Mouse (Mus musculus) kidney, adult 2 months (tissue): ENCODE data around the gene Kifc3. TPM values are rescaled to one million over a fixed set of nuclear protein-coding genes. Genes with fewer than 3 reads are reported as not detected.

Experiments used
- DNase-seq: peaks from one replicate; pipeline ENCODE4 v3.0.0; 2021
- H3K27ac ChIP-seq: fragments of 200-500 bp; 2 replicates; pipeline ENCODE4 v1.5.1; 2012; ENCODE audit warnings: low read depth, low read length, control low read depth, inconsistent platforms; ENCODE audit not compliant: insufficient read depth
- H3K27me3 ChIP-seq: fragments of 200-500 bp; replicated peaks from 2 replicates; pipeline ENCODE4 v1.6.1; 2012; ENCODE audit warnings: mild to moderate bottlenecking, moderate library complexity, low read length, inconsistent platforms; ENCODE audit not compliant: control insufficient read depth, insufficient read depth
- H3K36me3 ChIP-seq: fragments of 200-500 bp; 2 replicates; pipeline ENCODE4 v1.6.1; 2012; ENCODE audit warnings: mild to moderate bottlenecking, moderate library complexity, low read length, inconsistent platforms; ENCODE audit not compliant: control insufficient read depth, insufficient read depth
- H3K4me1 ChIP-seq: fragments of 200-500 bp; 2 replicates; pipeline ENCODE4 v1.6.1; 2011; ENCODE audit warnings: low read length; ENCODE audit not compliant: control insufficient read depth, insufficient read depth
- H3K4me3 ChIP-seq: fragments of 200-500 bp; 2 replicates; pipeline ENCODE4 v1.5.1; 2011; ENCODE audit warnings: mild to moderate bottlenecking, low read depth, low read length, control low read depth; ENCODE audit not compliant: insufficient read depth
- CTCF ChIP-seq: fragments of 200-500 bp; conservative IDR thresholded peaks from 2 replicates; pipeline ENCODE4 v1.5.1; 2011; ENCODE audit warnings: low read depth, mild to moderate bottlenecking, control low read depth, low read length, moderate library complexity, mixed read lengths; ENCODE audit not compliant: insufficient read depth, insufficient read length
- POLR2A ChIP-seq: fragments of 200-500 bp; IDR thresholded peaks from one replicate; pipeline ENCODE4 v1.6.1; 2011; ENCODE audit warnings: low read depth, low read length, control low read depth
- WGBS: fragments of 180-500 bp; shearing (Covaris S2); methylation state at CpG from one replicate; pipeline ENCODE4 v1.1.7; 2018; 5-methylcytosine and 5-hydroxymethylcytosine counted together
- polyA plus RNA-seq: library from polyadenylated mRNA; depleted of rRNA; stranded (reverse); fragments of >200 nt; gene quantifications from 2 replicates; pipeline ENCODE4 v1.2.3, GENCODE M21; 2012

Gene Kifc3
- polyA plus RNA-seq, 1 experiment, result 92.3 TPM

GRCm38 (mm10) chr8:95146044-95146745, 56.4 kb downstream of the Kifc3 start:
- no peaks in the 10 kb centered on the region for H3K36me3 ChIP-seq
- no peak overlapping the region for H3K4me3 ChIP-seq
- H3K27ac ChIP-seq, result peak overlapping the region; percentile 43; the same call in 1 of the 2 replicates
- peaks cover 33% of the 10 kb centered on the region for H3K4me1 ChIP-seq
- 53% methylated on average over 2 of the region's 2 CpGs for WGBS
- no peaks in the 10 kb centered on the region for H3K27me3 ChIP-seq
- TF ChIP-seq POLR2A (no peak), CTCF (no peak)
- peak; percentile 78 for DNase-seq

GRCm38 (mm10) chr8:95144631-95145015, 58.0 kb downstream of the Kifc3 start:
- Histone ChIP-seq H3K4me1 (peaks cover 37% of the 10 kb centered on the region), H3K27me3 (no peaks in the 10 kb centered on the region), H3K4me3 (no peak overlapping the region), H3K36me3 (no peaks in the 10 kb centered on the region), H3K27ac (peak overlapping the region; percentile 54)
- WGBS, result 39% methylated on average over 2 of the region's 2 CpGs
- TF ChIP-seq POLR2A (no peak), CTCF (no peak)
- DNase-seq, result peak; percentile 74

- H3K4me1 ChIP-seq, result peaks cover 38% of the 10 kb centered on the region
- no peaks in the 10 kb centered on the region for H3K36me3 ChIP-seq
- WGBS, result 44% methylated on average over 6 of the region's 6 CpGs
- no peaks in the 10 kb centered on the region for H3K27me3 ChIP-seq
- peak overlapping the region; percentile 54 for H3K27ac ChIP-seq
- DNase-seq, result peak; percentile 93
- H3K4me3 ChIP-seq, result no peak overlapping the region
- TF ChIP-seq CTCF, result no peak
- TF ChIP-seq POLR2A, result no peak
Measured at GRCm38 (mm10) chr8:95143805-95144630, 58.6 kb downstream of the Kifc3 start.

GRCm38 (mm10) chr8:95142985-95143804, 59.4 kb downstream of the Kifc3 start:
- WGBS, result 19% methylated on average over 17 of the region's 17 CpGs
- TF ChIP-seq POLR2A, result no peak
- TF ChIP-seq CTCF, result no peak
- Histone ChIP-seq H3K4me3 (peak overlapping the region; percentile 91; the same call in 1 of the 2 replicates), H3K27ac (peak overlapping the region; percentile 54), H3K27me3 (no peaks in the 10 kb centered on the region), H3K36me3 (no peaks in the 10 kb centered on the region), H3K4me1 (peaks cover 46% of the 10 kb centered on the region)
- peak; percentile 79 for DNase-seq

GRCm38 (mm10) chr8:95142075-95142831, 60.4 kb downstream of the Kifc3 start:
- Histone ChIP-seq H3K36me3 (peaks cover 2% of the 10 kb centered on the region; the same call in 1 of the 2 replicates), H3K4me3 (peak overlapping the region; percentile 91), H3K27ac (peak overlapping the region; percentile 93), H3K4me1 (peaks cover 51% of the 10 kb centered on the region), H3K27me3 (no peaks in the 10 kb centered on the region)
- no peak for TF ChIP-seq CTCF
- peak; percentile 8 for TF ChIP-seq POLR2A
- peak; percentile 93 for DNase-seq
- WGBS, result under 1% methylated on average over 60 of the region's 66 CpGs

- WGBS, result 2% methylated on average over 6 of the region's 6 CpGs
- H3K36me3 ChIP-seq, result peaks cover 2% of the 10 kb centered on the region; the same call in 1 of the 2 replicates
- no peaks in the 10 kb centered on the region for H3K27me3 ChIP-seq
- H3K4me1 ChIP-seq, result peaks cover 56% of the 10 kb centered on the region
- peak overlapping the region; percentile 91 for H3K4me3 ChIP-seq
- DNase-seq, result peak; percentile 51
- H3K27ac ChIP-seq, result peak overlapping the region; percentile 93
- TF ChIP-seq POLR2A (no peak), CTCF (no peak)
Measured at GRCm38 (mm10) chr8:95141469-95142074, 61.0 kb downstream of the Kifc3 start.
